ENCODE assay signal across 24 mouse cellular contexts in the genomic region with DNA sequence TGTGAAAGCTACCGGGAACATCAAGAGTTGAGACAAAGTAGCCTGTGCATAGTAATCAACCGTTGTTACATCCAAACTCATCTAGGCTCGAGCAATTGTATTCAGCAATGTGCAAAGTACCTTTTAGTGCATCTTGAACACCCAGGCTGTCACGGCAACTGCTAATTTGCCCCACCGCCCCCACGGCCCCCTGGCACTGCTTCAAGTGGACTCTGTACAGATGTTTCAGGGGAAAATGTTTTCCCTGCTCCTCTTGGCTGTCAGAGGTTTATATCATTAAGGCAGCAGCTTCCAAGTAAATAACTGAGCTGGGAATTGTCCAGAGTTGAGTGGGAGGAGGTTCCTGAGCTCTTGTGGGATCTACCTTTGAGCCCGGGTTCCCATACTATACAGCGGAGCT.
DNase-seq lines count a peak whose midpoint lies in the region; ATAC-seq and TF ChIP-seq lines count a peak whose summit lies in the region.
"Had no signal": no experiment of that assay in that cellular context is flagged by ENCODE, and none has a peak within 500 bp of the region (broad histone marks: within the 10 kb centered on the region; RNA-seq: fewer than 3 reads in every experiment).

No protein-coding gene starts in this region.

- ATAC-seq in kidney, embryonic 16.5 days (ENCODE audit: low FRiP score, low TSS enrichment): no peak
- ATAC-seq: CD4-positive, CD25-positive, alpha-beta regulatory T cell, adult 4 months; forebrain, embryonic 15.5 days; intestine, embryonic 15.5 days; Patski had no signal

- no peak overlapping the region for H3K4me2 ChIP-seq in kidney, embryonic 16.5 days (replicated peaks; ENCODE audit: low read depth, low read length)
- H3K4me2 ChIP-seq: forebrain, embryonic 15.5 days; heart, embryonic 15.5 days; hindbrain, embryonic 15.5 days; intestine, embryonic 15.5 days; limb, embryonic 12.5 days; liver, embryonic 13.5 days; midbrain, embryonic 11.5 days had no signal

- H3K36me3 ChIP-seq in kidney, embryonic 16.5 days (ENCODE audit: insufficient read depth, low read length): no peaks in the 10 kb centered on the region
- no peaks in the 10 kb centered on the region for H3K36me3 ChIP-seq in kidney, adult 2 months (ENCODE audit: control insufficient read depth, insufficient read depth, low read length)
- H3K36me3 ChIP-seq: embryonic facial prominence, embryonic 10.5 days; forebrain, embryonic 15.5 days; heart, embryonic 15.5 days; hindbrain, embryonic 15.5 days; intestine, embryonic 15.5 days; limb, embryonic 12.5 days; liver, embryonic 13.5 days had no signal

- H3K9ac ChIP-seq in kidney, embryonic 16.5 days (replicated peaks; ENCODE audit: low read length): no peak overlapping the region
- H3K9ac ChIP-seq: forebrain, embryonic 15.5 days; heart, embryonic 15.5 days; hindbrain, embryonic 15.5 days; intestine, embryonic 15.5 days; limb, embryonic 12.5 days; liver, embryonic 13.5 days had no signal

- no peak overlapping the region for H3K27ac ChIP-seq in kidney, embryonic 16.5 days (ENCODE audit: low read length)
- H3K27ac ChIP-seq in kidney, adult 2 months (ENCODE audit: insufficient read depth, low read depth, low read length): no peak overlapping the region
- H3K27ac ChIP-seq: embryonic facial prominence, embryonic 10.5 days; forebrain, embryonic 15.5 days; heart, embryonic 15.5 days; hindbrain, embryonic 15.5 days; intestine, embryonic 15.5 days; limb, embryonic 12.5 days; liver, embryonic 13.5 days had no signal

- H3K27me3 ChIP-seq in kidney, embryonic 16.5 days (ENCODE audit: insufficient read depth, low read length): no peaks in the 10 kb centered on the region
- H3K27me3 ChIP-seq in kidney, adult 2 months (replicated peaks; ENCODE audit: control insufficient read depth, insufficient read depth, low read length): no peaks in the 10 kb centered on the region
- H3K27me3 ChIP-seq: forebrain, embryonic 15.5 days; heart, embryonic 15.5 days; hindbrain, embryonic 15.5 days; intestine, embryonic 15.5 days; limb, embryonic 12.5 days; liver, embryonic 13.5 days; Patski had no signal

- H3K4me3 ChIP-seq in kidney, embryonic 16.5 days (ENCODE audit: low read length): no peak overlapping the region
- H3K4me3 ChIP-seq in kidney, adult 2 months (ENCODE audit: insufficient read depth, low read depth, low read length): no peak overlapping the region
- H3K4me3 ChIP-seq: embryonic facial prominence, embryonic 10.5 days; forebrain, embryonic 15.5 days; heart, embryonic 15.5 days; hindbrain, embryonic 15.5 days; intestine, embryonic 15.5 days; limb, embryonic 12.5 days; liver, embryonic 13.5 days had no signal

- peak; percentile 75 for DNase-seq in kidney, adult 11 months
- DNase-seq in kidney, adult 2 months: peak; percentile 87
- peak; percentile 78 for DNase-seq in kidney, postnatal 10 days
- no peak for DNase-seq in urinary bladder, postnatal 4 days (ENCODE audit: low spot score in 2 of 2)
- DNase-seq in frontal cortex, adult 2 months (ENCODE audit: extremely low spot score in 1 of 2, low spot score in 1 of 2): no peak
- no peak for DNase-seq in retina, embryonic 14.5 days (ENCODE audit: low spot score)
- DNase-seq: adrenal gland, adult 2 months; cerebellum, adult 11-12 months; cerebellum, postnatal 10 days; heart, postnatal 36 days; liver, embryonic 13.5 days; lung, adult 2 months; lung, postnatal 14 days; thymus, postnatal 25 days had no signal

- TF ChIP-seq CTCF in kidney, adult 2 months (conservative IDR thresholded peaks at IDR 0.05; ENCODE audit: insufficient read depth, insufficient read length, low read depth, low read length): no peak

- TF ChIP-seq POLR2A in kidney, adult 2 months (IDR thresholded peaks at IDR 0.05; ENCODE audit: low read depth, low read length): no peak

- no peaks in the 10 kb centered on the region for H3K9me3 ChIP-seq in kidney, embryonic 16.5 days (ENCODE audit: low read length)
- H3K9me3 ChIP-seq: embryonic facial prominence, embryonic 10.5 days; forebrain, embryonic 15.5 days; heart, embryonic 15.5 days; hindbrain, embryonic 15.5 days; intestine, embryonic 15.5 days; limb, embryonic 12.5 days; liver, embryonic 13.5 days had no signal

- peaks cover 11% of the 10 kb centered on the region; the same call in 1 of the 2 replicates for H3K4me1 ChIP-seq in kidney, embryonic 16.5 days (ENCODE audit: insufficient read depth, low read length)
- H3K4me1 ChIP-seq in kidney, adult 2 months (ENCODE audit: control insufficient read depth, insufficient read depth, low read length): peaks cover 3% of the 10 kb centered on the region; the same call in 1 of the 2 replicates
- H3K4me1 ChIP-seq: hindbrain, embryonic 15.5 days had no signal

- 56% methylated on average over 8 of the region's 8 CpGs for WGBS in kidney, embryonic 16.5 days
- WGBS in kidney, adult 2 months: 42% methylated on average over 8 of the region's 8 CpGs

Comparison
In these comparisons a context has a peak if more than half of its experiments do, and no peak if none do; other contexts are left out.
1. DNase-seq: peak in kidney, adult 11 months (single experiment), kidney, adult 2 months (single experiment) and kidney, postnatal 10 days (single experiment); none in urinary bladder, postnatal 4 days (0 of 2), frontal cortex, adult 2 months (0 of 2) and retina, embryonic 14.5 days (single experiment).